Mouse (Mus musculus) natural killer cell, adult 2 months (primary cell): ENCODE data around the gene Triobp.
"Not testable (repeated sequence)": the region's sequence is repeated elsewhere in the genome, so short reads cannot be mapped to it uniquely, and the experiment has no call there.

ENCODE experiments used
- DNase-seq, 2 experiments: peaks; one replicate each; pipeline ENCODE4 v3.0.0; 2022; ENCODE audit warnings: low spot score in 2 of 2

The Triobp gene

DNA sequence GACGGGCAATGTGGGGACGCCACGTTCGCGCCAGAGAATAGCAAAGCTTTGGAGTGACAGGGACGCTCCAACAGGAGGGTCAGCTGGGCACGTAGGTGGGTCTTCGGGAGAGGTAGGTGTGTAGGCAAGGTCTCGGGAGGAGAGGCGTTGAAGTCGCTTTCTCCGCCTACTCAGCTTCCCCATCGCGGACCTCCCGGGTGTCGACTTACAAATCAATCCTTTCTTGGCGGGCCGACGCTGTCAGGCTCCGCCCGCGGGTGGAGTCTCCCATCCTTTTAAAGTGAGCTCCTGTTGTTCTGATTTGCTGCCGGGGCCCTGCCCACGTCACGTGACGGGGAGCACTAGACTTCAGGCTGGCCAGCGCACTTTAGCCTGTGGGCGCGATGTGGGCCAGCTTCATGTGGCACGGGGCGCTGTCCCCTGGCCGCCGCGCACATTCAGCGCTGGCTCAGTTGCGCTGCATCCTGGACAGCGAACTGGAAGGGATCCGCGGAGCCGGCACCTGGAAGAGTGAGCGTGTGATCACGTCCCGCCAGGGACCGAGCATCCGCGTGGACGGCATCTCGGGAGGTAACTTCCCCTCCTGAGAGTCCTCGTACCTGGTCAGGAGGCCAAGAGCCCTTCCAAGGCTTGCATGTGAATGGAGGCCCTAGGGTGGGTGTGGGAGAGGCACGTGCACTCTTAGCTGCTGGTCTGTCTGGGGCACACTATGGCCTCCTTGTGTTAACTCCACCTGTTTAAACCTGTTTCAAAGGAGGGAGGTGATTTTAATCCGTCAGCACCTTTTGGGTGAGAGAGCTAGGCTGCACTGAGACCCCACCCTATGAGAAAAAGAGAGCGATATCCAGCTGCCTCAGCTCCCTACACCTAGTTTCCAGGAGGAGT lies 83.3 kb downstream of the Triobp start:
- DNase-seq: peak; percentile 38 to 45

DNA sequence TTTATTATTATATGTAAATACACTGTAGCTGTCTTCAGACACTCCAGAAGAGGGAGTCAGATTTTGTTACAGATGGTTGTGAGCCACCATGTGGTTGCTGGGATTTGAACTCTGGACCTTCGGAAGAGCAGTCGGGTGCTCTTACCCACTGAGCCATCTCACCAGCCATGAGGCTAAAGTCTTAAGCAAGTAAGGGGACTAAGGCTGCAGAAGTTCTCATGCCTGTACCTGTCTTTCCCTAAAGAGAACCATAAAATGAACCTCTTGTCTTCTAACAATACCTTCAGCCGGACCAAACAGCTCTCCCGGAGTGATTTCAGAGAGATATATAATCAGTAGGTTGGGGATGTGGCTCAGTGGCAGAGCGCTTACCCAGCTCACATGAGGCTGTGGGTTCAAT lies 84.4 kb downstream of the Triobp start:
- not testable (repeated sequence) for DNase-seq

DNA sequence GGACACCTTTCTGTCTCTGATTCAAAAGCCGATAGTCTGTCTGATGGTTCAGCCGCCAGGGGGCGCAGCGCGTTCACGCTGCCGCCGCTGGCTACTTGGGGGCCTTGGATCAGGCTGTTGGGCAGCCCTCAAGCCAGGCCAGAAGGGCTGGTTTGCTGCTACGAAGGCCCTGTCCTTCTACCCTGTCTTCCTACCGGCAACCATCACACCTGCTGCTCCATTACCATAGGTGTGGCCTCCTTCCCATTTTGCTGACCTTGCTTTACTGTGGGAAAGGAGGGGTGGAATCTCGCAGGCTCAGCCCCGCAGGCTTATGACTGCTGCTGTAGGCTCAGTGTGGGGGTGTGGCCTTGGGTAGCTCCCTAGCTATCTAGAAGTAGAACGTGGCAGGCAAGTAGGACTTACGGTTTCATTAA lies 90.4 kb downstream of the Triobp start:
- DNase-seq: peak; percentile 62 to 74

DNA sequence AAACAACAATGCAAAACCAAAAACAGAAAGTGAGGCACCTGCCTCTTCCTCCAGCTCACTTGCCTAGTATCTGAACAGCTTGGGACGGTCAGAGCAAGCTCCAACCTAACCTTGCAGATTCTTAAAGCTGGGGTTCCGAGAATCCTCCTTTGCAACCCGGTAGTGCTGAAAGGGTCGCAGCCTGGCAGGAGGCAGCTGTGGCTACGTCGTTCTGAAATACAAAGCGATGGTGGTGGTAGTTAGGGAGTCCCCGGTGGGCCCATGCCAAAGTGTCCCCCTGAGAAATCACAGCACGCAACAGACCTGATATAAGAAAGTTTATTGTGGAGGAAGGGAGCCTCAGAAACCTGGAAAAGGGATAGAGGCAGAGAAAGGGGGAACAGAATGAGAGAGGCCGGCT lies 90.8 kb downstream of the Triobp start:
- no peak for DNase-seq

DNA sequence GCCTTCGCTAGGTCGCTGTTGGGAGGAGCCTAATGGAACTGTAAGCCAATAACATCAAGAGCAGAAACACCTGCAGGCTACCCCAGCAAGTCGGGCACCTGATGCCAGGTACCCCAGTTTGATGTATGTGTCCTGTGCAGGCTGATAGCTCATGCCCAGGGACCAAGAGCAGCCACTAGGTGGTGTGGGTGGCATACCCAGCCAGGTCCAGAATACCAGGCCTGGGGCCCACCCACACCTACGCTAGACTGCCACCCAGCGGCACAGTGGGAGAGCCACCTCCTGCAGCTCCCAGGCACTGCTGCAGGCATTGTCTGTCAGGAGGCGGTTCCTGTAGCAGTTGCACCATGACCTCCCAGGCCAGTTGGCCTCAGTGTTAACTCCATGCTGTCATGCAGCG lies 91.3 kb downstream of the Triobp start:
- peak; percentile 77 to 88 for DNase-seq

DNA sequence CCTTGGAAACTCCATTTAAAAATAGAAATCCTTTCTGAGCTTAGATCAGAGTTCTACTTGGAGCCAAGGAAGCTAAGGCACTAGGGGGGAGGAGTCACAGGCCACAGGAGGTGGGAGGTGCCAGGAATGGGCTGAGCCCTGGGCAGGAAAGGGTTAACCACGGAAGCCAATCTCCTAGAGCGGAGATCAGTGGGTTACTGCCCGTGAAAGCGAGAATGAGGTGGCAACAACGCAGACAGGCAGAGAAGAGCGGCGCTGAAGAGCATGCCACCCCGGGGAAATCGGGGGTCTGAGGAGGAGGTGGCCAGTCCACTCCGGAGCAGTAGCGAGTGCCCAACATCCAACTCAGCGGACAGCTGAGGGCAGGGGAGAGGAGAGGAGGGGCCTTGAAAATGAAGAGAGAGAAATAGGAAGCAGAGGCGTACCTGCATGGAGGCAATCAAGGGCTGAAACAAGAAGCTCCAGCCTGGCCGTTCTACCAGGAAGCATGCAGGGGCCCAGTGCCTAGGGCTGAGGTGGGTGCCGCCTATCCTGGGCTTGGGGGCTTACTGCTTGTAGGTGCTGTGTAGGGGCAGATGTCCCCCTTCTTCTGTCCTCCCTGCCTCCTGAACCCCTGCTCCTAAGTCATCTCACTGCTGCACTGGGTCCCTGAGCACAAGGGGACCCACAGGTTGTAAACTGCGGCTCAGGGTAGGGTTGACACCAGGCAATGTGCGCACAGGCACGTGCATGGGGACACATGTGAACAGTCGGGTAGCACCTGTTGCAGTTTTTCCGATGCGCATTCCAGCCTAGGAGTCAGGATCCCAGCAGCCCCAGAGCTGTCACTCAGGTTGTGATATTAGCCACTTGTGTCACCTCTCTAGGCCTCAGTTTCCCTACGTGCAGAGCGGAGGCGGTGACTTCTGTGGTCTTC lies 93.2 kb downstream of the Triobp start:
- no peak for DNase-seq

DNA sequence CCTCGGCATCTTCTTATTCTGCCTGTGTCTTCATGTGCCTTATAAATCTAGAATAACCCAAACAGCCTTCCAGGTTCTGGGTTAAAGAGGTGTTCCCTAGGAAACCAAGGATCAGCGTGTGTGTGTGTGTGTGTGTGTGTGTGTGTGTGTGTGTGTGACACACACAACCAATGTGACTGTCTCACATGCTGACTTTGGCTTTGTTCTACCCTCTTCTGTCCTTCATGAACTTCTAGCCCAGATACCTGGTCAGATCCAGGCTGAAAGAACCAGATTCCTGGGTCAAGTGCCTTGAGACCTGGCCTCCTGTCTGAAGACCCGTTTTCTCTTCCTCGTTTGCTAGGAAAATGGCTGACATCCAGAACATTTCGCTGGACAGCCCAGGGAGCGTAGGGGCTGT lies 94.1 kb downstream of the Triobp start, which contains the start of gene Galr3:
TSS of gene Galr3 (plus strand) at position 301 of the 400 bp plus-strand sequence.
- DNase-seq: no peak

DNA sequence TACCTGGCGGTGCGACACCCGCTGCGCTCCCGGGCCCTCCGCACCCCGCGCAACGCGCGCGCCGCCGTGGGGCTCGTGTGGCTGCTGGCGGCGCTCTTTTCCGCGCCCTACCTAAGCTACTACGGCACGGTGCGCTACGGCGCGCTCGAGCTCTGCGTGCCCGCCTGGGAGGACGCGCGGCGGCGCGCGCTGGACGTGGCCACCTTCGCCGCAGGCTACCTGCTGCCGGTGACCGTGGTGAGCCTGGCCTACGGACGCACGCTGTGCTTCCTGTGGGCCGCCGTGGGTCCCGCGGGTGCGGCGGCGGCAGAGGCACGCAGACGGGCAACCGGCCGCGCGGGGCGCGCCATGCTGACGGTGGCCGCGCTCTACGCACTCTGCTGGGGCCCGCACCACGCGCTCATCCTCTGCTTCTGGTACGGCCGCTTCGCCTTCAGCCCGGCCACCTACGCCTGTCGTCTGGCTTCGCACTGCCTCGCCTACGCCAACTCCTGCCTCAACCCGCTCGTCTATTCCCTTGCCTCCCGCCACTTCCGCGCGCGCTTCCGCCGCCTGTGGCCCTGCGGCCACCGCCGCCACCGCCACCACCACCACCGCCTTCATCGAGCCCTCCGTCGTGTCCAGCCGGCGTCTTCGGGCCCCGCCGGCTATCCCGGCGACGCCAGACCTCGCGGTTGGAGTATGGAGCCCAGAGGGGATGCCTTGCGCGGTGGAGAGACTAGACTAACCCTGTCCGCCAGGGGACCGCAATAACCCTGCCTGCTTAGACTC lies 95.4 kb downstream of the Triobp start:
- no peak for DNase-seq

DNA sequence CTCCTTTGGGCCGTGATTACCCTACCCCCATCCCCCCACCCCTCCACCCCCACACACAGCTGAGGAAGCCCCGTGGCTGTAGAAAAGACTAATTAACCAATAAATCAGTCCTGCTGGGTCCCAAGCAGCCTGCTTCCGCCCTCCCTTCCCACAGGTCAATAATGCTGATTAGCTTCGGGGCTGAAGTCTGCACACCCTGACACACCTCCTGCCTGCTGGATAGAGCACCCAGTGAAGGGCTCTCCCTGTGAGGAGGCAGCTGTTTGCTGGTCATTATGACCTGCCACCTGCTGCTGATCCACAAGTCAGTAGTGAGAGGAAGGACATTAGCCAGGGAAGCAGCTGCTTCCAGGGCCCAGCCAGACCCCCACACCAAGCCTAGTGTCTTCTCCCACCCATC lies 97.3 kb downstream of the Triobp start:
- DNase-seq: no peak

DNA sequence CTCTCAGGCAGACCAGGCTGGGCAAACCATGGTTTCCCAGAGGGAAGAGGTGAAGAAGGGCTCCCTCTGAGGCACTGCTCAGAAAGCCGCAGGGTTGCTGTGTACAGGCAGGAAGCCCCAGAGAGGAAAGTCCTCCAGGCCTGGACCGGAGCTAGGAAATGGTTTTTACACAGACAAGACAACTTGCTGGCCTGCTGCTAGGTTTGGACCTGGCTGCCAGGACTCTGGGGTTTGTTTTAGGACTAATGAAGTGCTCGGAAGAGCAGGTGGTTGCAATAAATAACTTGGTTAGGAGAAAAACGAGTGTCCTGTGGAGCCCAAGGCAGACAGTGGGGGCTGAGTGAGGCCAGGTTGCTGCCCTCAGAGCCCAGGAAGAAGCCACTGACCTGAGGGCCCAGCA lies 100.7 kb downstream of the Triobp start:
- DNase-seq: no peak

DNA sequence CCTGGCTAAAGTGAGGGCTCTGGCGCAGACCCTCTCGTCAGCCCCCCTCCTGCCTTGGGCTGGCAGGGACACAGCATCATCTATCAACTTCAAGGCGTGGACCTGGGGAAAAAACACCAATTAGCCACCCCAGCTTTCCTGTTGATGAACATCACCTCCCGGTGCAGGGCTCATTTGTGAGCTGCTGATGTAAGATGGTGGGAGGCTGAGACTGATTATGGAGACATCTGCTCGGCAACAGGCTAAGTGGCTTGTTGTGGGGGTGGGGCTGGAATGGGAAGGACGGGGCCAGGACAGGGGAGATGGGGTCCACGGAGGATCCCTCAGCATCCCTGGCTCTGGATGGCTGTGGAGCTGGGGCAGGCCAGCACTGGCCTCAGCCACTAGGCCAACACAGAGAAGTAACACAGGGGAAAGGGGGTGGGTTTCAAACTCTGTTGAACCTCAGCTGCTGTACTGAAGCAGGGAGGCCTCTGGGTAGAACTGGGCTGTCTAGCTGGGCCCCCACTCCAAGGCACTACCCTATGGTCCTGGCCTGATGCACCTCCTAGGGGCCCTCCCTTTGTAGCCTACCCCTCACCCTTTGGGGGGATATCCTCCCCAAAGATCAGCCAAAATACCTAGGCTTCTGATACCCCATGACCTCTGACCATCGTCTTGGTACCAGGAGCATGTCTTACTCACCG lies 102.8 kb downstream of the Triobp start:
- DNase-seq: no peak

DNA sequence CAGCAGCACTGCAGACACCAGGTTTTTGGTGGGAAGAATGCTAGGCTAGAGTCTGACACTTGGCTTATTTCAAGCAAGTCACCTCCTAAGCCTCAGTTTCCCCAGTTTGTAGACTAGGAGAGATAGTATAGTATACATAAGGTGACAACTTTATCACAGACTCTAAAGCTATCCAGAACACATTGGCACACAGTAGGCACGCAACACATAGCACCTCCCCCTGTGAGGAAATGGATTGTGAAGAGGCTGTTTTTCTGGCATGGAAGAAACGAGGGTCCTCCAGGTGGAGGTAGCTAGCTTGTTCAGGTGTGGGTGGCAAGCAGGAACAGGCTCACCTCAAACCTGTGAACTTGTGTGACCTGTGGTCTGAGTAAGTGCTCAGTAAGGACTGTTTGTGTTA lies 103.4 kb downstream of the Triobp start:
- no peak for DNase-seq

DNA sequence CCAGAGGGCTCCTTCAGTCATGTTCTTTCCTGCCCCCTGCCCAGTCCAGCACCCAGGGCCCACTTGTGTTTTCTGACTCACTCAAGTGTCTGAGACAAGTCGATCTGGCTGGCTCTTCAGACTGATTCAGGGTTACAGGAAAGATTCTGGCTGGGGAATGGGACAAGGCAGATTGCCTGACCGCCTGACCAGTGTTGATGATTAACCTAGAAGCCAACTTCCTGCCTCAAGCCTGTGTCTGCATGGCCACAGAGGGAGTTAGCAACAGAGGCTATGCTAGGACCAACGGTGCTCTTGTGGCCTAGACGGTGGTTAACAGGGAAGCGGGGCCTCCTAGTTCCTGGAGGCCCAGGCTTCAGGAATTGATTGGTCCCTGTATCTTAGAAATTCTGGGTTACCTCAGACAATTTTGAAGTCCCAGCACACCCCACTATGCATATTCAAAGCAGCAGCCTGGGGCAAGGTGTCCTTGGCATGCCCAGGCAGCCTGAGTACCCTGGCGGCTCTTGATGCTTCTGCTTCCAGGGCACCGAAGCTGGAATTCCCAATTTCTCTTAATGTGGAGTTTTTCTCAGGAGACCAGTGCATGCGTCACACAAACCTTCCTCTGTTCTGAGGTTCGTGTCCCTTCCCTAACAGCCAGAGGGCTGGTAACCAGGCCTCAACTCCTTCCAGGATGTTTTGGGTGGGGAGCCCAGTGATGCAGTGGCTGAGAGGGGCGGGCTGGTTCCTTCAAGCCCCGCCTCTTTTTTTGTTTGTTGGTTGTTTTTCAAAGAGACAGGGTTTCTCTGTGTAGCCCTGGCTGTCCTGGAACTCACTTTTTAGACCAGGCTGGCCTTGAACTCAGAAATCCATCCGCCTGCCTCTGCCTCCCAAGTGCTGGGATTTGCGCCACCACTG lies 104.2 kb downstream of the Triobp start:
- DNase-seq: no peak

DNA sequence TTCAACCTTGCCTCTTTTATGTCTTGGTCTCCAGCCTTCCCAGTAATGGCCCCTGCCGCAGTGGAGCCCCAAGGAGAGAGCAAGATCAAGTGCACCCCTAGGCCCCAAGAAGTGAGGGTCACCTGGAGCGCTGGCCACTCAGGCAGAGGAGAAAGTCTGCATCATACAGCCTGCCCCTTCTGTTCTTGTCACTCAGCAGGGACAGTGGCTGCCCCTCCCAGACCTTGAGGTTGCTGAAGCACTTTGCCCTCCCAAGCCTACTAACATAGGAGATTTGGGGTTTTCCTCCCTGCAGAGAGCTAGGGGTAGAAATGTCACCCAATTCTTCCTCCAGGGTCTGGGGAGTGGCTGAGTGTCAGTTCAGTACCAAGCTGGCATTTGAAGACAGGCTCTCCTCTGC lies 104.8 kb downstream of the Triobp start:
- no peak for DNase-seq
